Mouse (Mus musculus) cerebral cortex, adult 2 months (tissue): ENCODE data around the gene Dcdc2c.

Experiments used
- WGBS: fragments of 180-500 bp; shearing (Covaris S2); methylation state at CpG from one replicate; pipeline ENCODE4 v1.1.7; 2018; 5-methylcytosine and 5-hydroxymethylcytosine counted together

The Dcdc2c gene

DNA sequence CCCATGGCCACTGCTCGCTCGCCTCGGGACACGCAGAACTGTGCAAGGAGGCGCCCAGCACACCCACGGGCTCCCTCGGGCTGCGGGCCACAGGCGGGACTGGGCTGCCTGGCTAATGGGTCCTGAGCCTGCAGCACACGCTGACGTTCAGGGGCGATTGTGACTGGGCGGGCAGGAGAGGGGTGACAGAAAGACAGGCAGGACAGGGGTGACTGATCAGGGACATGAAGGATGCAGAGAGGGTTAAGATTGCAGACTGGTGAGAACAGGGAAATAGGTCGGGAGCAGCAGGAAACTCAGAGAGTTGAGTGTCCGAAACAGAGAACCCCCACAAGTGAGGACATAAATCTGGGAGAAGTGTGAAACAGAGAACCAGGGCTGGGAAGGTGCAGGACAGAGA, at the start of gene Dcdc2c:
Gene Dcdc2c (minus strand): TSS at position 101 of the 400 bp plus-strand sequence.
- 78% methylated on average over 15 of the region's 15 CpGs for WGBS

DNA sequence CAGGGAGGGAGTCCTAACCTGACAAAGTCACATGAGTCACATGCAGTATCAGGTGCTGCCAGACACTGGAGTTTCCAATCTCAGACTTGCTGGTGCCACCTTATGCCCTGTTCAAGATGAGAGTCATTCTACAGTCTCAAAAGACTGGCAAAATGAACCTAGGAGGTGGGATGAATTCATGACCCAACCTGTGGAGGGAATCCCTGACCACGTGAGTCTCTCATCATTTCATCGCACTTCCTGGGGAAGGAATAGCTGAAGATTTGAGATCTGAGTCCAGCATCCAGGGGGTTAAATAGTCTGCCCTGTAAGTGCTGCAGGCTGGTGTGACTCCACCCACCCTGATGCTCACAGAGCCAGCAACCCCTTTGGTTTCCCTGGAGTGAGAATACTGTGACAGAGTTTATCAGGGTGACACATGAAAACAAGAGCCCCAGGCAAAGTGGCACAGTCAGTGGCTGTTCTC, 46.4 kb upstream of the Dcdc2c start:
- 90% methylated on average over 2 of the region's 2 CpGs for WGBS

DNA sequence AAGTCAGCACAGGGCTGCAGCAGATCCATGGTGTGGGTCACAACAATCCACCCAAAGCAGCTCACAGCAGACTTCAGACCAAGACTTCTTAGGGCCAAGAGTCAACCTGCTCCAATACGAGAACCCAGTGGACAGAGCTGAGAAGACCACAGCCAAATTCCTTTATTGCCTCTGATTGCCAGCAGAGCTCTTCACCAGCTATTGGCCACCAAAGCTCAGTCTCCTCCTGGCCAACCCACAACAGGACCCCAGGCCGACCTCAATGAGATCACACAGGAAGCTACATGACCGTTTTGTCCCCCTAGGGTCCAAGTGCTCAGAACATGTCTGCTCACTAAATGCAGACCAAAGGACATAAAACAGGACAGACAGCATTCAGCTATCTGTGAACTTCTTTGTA, 45.9 kb upstream of the Dcdc2c start:
- WGBS = 82% methylated on average over 3 of the region's 3 CpGs

DNA sequence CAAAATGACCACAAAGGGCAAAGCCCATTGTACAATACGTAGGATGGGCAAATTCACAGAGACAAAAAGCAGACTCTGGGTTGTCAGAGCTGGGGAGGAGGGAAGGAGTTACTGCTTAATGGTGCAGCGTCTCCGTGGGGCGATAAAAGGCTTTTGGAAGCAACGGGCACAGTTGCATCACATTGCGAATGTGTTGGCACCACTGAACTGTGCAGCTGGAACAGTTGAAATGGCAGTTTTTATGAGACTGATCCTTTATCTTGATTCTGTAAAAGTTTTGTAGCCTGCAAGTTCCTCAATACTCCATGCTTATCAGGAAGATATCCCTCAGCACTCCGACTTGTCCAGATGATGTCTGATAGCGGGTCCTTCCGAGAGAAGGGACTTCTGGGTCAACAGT, 45.5 kb upstream of the Dcdc2c start:
- WGBS = 83% methylated on average over 9 of the region's 9 CpGs

DNA sequence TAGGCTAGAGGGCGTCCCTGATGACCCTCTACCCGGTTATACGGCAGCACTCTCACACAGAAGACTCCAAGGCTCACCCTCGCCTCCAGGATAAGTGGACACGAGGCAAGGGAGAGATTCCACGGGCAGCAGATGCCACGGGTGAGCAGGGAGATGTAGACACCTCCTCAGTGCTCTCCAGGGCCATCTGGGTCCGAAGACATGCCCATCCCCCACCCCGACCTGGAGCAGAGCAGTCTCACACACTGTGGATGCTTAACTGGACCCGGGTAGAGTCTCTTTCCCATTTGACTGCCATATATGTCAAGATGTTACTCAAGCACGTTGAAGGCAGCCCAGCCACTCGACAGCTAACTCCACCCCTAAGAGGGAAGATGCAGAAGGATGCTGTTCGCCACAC, 38.2 kb upstream of the Dcdc2c start:
- WGBS = 61% methylated on average over 13 of the region's 13 CpGs

DNA sequence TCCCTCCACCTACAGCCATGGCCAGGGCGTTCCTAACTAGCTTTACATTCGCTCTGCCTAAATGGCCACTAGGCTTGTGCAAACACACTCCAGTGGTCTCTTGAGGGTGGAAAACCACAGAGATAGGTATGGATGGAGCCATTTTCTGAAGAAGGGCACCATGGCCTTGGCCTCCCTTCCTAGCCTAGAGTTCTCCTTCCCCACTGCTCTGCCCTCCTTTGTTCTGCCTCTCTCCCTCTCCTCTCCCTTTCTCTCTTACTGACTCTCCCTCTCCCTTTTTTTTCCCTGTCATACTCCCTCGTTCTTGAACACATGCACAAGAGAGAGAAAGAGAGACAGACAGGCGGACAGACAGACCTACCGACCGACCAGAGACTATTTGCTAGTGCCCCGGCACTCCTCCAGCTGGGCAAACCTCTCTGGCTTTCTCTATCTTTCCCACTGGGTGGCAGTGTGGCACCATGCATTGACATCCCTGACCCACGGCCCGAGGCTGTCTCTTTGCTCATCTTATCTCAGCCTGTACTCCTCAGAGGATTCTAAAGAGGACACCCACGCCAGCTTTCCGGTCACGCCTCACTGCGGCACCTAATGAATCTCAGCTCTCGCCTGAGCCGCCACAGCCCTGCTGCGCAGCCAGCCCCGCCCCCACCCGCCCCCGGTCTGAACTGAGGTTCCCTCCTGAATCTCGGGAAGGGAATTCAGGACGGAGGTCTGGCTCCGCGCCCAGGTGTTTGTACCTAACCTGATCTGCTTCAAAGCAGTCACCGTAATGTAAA, 37.1 kb upstream of the Dcdc2c start:
- 6% methylated on average over 24 of the region's 24 CpGs for WGBS

DNA sequence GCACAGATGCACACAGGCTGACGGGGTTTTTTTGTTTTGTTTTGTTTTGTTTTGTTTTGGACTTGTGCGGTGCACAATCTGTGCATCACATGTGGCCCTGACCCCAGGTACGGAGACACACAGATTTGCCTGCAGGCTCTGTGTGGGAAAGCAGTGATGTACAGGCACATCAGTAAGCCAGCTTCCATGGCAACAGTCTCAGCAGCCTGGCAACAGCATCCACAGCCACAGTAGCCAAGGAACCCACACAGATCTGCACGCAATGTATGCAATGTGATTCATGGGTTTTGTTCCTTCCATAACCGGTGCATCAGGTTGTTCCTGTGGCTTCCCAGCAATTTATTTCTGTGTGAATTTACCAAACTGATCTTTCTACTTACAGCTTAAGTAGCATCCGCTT, 35.8 kb upstream of the Dcdc2c start:
- 45% methylated on average over 6 of the region's 6 CpGs for WGBS

DNA sequence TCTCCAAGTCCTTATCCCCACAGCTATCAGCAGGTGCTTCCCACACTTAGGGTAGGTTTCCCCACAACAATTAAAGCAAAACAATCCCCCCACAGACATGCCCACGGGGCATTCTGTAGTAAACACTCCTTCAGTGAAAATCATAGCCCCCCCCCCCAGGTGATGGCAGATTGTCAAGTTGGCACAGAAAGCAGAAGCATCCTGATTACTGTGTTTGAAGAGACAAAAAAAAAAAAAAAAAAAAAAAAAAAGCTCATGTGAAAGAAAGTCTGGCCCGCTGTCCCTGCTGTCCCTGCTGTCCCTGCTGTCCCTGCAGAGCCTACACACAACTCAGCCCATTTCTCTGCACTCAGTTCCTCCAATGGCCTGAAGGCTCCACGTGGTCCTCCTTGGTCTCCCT, 31.8 kb upstream of the Dcdc2c start:
- 35% methylated on average over 3 of the region's 3 CpGs for WGBS

DNA sequence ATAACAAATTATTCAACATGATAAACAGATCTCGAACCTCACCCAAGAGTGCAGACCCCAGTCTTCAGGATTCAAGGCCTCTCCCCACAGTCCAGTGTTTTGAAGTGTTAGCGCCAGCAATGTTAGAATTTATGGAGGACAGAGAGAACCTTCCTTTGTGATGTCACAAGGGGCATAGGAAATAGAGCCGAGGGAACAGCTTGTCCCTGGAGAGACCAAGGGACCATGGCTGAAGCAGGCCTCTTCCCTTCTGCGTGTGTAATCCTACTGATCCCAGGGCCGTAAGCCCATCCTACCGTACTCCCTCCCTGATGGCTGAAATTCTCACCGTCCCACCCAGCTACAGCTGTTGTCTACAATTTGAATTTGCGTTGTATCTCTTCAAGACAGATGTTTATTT, 30.2 kb upstream of the Dcdc2c start, which contains the start of gene Allc:
Gene Allc (minus strand): TSS at position 101 of the 400 bp plus-strand sequence.
- 86% methylated on average over 8 of the region's 8 CpGs for WGBS

DNA sequence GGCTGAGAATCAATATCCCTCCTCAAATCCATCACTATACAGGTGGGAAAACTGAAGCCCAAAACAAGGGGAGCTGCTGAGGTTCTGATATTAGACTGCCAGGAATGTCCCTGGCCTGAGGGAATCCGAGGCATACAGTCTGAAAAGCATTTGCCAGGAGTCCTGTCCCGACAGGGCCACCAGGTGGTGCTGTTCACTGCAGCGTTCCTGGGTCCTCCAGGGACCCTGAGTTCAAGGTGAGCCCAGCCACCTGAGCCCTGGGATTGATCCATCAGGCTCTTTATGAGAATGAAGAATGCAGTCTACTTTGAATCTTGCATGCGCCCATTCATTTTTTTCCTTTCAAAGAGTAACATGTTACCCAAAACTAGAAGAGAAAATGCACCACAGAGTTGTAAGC, 26.9 kb upstream of the Dcdc2c start:
- 47% methylated on average over 4 of the region's 4 CpGs for WGBS

DNA sequence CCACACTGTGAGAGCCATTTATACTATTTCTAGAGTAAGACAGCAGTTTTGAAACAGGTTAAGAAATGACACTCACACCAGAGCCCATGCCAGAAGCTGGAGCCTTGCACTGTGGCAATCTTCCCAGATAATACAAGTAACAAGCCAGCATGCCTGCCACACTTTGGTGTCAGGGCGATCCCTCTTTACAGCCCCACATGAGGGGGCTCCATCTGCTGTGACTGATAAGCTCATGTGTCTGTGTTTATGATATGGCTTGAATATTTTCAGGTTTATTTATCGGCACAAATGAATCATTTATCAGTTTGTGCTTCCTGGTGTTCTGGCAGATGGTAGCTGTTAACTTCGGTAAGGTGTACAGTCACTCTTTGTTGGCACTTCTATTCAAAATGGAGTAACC, 25.9 kb upstream of the Dcdc2c start:
- WGBS = 59% methylated on average over 3 of the region's 3 CpGs

DNA sequence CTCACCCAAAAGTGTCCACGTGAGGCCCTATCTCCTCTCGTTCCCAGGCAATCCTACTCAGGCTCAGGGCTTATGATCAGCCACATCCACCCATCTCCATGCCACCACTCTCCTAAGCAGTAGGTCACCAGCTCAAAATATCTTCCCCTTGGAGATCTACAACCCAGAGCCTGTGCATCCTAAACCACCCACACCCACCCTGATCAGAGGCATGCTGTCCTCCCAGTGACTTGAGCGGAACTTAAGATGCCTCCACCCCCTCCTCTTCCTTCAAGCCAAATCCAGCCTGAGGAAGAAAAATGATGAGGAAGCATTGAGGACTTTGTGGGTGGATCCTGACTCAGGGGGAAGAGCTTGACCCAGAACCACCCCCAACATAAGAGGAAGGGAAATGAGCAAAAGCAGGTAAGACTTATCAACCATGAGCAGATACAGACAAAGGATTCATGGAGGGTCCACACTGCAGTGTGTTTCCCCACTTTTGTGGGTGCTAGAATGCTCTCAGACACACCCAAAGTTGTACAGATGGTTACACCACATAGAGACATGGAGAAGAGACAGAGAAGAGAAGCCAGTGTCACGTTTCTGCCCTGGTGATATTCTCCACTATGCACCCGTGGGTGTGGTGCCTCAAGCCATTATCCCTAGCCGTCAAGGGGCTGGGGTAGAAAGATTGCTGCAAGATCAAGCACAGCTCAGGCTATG, 23.3 kb upstream of the Dcdc2c start:
- WGBS = 46% methylated on average over 6 of the region's 6 CpGs

DNA sequence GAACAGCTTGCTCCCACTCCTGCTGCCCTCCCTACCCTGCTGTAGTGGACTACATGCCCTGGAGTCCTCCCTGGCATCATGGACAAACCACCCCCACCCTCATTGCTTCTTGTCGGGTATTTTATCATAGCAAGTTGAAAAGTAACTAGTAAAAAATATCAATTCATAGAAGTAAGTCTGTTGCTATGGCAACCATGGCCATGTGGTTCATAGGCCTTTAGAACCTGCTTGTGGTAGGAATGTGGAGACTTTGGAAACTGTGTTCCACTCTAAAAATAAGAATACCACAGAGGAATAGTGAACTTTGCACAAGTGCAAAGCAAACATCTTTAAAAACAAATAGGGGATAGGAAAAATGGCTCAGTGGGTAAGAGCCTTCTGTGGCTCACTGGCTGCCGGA, 20.0 kb upstream of the Dcdc2c start:
- WGBS = 70% methylated on average over 2 of the region's 2 CpGs

DNA sequence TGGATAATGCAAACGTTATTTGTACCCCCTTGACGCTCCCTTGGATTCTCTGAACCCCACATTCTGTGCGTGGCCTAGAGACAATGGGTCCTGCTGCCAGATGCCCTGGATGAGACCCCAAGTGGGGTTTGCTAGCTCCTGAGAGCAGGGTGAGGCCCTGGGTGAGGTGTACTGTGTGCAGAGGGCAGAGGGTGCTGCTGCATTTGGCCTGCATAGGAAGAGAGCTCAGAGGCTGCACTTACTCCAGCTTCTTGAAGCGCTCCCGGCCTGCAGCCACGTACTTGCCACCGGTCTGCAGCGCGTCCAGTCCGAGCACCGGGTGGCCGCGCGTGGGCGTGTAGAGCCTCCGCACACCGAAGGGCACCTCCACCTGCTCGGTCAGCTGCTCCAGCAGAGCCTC, 424 bp downstream of the Dcdc2c start:
- 78% methylated on average over 18 of the region's 18 CpGs for WGBS

DNA sequence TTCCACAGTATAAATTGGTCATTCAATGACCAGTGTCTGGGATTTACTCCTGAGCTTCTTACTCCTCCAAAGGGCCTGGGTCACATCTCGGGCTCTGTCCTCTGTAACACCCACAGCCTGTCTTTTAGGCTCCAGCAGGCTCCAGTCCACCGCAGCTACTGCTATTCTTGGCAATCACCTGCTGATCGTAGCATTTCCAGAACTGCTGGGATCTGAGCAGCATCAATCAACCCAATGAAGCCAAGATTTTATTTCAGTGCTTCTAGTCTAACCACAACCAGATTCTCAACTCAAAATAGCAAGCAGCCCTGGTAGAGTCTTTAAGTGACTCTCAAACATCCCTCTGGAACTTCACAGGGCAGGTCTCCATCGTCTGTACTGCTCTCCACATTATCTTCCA, 3.3 kb downstream of the Dcdc2c start:
- WGBS = 46% methylated on average over 4 of the region's 4 CpGs

DNA sequence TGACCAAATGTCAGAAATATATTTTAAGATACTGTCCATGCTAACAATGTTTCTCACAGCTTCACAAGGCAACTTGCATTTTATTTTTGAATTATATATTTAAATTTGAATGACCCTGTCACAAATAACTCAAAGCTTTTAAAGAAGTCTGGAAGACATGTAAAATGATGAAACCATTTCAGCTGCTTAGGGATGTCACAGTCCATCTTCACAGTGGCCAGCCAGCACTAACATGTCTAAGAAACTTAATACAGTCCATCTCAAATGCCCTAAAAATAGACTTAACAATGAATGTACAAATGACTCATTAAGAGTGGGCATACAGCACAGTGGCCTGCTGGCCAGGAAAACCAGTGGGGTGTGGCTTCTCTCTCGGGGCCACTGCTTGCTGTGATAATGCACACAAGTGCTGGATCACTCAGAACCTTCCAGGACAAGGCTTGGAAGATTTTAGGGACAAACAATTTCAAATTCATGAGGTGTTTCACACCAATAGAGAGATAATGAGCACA, 37.9 kb downstream of the Dcdc2c start:
- WGBS = 41% methylated on average over 1 of the region's 1 CpGs

DNA sequence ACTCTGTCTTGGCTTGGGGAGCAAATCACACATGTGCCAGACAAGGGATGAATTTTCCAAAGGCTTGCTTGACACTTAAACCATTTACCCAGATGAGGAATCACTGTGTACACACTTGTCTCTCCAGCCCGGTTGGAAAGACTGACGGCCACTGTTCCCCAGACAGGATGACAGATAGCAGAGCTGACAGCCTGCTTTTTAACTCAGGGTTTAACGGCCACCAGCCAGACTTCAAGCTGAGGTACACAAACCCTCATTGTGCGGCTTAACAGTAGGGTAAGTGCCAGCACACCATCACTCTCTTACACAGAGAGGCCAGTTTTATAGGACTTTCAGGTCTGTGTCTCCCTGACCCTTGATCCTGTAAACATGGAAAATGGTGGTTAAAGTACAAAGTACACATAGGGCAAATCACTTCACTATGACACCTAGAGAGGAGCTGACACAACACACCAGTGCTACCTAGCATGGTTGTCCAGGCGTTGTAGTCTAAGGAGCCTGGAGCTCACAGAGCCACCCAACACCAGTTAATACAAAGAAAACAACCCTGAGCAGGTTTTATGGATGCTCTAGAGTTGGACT, 42.4 kb downstream of the Dcdc2c start:
- WGBS = 74% methylated on average over 5 of the region's 5 CpGs

DNA sequence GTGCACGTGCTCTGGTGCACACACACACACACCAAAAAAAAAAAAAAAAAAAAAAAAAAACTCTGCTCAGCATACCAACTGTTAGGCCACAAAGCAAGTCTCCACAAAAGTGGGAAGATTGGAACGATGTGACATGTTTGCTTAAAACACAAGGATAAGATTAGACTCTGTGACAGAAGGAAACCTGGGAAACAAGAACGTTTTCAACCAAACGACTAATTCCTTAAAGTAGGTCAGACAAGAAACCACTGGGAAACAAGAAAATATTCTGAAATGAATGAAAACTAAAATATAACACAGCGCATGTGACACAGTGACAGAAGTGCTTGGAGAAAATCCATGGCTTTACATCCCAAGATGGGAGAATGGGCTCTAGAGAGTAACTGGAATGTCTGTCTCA, 57.9 kb downstream of the Dcdc2c start:
- 51% methylated on average over 5 of the region's 5 CpGs for WGBS

DNA sequence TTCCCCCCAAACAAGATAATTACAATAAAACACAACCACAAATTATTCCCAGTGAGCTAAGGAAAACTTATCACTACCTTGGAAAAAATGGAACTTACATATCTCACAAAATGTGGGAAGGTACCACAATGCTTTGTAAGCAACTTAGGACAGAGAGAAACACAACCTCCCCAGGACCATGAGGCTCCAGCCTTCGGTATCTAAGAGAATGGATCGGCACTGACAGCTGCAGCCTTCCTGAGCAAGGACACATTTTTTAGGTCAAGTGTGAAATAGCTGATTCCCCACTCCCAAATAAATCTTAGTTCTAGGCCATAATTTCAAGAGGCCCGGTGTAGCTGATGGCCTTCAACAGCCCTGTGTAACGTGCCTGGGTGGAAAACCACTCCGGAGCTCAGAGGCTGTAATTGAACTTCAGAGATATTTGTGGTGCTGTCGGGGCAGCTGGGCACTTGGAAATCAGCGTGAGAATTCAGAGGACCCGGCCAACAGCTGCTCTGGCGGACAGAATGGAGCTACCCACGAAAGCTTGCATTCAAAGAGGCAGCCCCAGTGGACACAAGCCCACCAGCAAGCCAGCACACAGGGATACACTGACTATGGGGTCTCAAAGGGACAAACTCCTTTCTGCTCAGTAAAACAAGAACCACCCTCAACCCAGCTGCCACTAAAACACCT, 69.6 kb downstream of the Dcdc2c start:
- WGBS = 75% methylated on average over 10 of the region's 10 CpGs

DNA sequence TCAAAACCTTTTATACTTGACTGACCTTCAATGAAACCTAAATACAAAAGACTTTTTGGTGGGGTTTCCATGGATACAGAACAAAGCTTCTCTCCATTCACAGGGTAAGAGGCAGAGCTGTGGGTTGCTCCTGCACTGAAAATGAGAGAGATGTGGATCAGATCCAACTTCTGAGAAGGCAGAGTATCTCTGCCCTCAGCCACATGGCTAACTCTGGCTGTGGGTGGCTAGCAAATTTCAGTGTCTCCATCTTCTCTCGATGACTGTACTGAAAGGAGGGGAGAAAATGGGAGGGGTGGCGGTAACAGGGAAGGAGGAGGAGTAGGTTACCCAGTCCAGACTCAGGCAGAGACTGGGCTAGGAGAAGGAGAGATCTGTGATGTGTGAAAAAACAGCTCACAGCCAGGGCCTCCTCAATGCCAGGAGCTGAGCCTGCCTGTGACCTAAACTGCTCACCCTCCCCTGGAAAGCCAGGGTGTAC, 91.2 kb downstream of the Dcdc2c start:
- WGBS = 18% methylated on average over 2 of the region's 2 CpGs

DNA sequence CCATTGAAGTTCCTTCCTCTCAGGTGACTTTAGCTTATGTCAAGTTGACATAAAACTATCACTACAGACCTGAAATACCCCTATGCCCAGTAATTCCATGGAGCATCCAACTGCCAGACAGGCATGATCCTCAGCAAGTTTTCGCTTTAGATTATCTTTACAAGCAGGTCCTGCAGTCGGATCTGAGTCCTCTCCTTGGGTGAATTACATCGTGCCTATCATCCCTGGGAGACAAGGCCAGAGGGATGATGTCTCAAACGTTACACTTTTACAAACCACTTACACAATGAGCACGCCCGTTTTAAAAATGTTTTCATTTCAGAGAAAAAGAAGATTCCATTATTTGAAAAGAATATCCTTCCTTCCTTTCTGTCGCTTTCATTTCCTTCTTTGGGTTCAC, 91.7 kb downstream of the Dcdc2c start:
- 41% methylated on average over 7 of the region's 7 CpGs for WGBS

DNA sequence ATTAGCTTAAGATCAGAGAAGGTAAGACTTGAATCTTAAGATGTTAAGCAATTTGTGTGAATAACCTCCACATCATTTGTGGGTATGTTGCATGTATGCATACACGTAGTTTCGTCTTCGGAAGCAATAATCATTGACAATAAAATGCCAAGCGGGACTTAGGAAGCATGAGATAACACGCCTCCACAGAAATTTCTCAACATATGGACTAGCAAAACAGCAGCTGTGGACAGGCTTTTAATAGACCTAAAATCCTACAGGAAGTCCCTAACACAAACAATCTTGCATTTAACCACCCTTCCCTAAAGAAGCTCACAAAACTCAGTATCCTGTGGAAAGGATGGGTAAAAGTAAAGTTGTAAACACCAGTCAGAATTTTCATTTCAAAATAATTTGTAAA, 93.4 kb downstream of the Dcdc2c start:
- WGBS = 52% methylated on average over 5 of the region's 5 CpGs
